Mouse (Mus musculus) midbrain, postnatal 0 days (tissue): Measurements from ENCODE around the gene 4930590J08Rik. TPM values are rescaled to one million over a fixed set of nuclear protein-coding genes. Genes with fewer than 3 reads are reported as not detected.
"Not testable (repeated sequence)": the region's sequence is repeated elsewhere in the genome, so short reads cannot be mapped to it uniquely, and the experiment has no call there.

ENCODE experiments used
- ATAC-seq: fragments of 200-750 bp; cut with Nextera tagmentation; 2 replicates; pipeline ENCODE4 v1.8.0; 2017; ENCODE audit warnings: moderate number of reproducible peaks, mild to moderate bottlenecking, moderate TSS enrichment, moderate library complexity; ENCODE audit not compliant: low FRiP score
- DNase-seq: peaks from one replicate; pipeline ENCODE4 v3.0.0-alpha.2; 2015; ENCODE audit warnings: low spot score
- H3K27ac ChIP-seq: fragments of 300-500 bp; sonication (generic); 2 replicates; pipeline ENCODE4 v1.5.1; 2014; ENCODE audit warnings: low read depth, mild to moderate bottlenecking, low read length, mixed read lengths
- H3K27me3 ChIP-seq: fragments of 300-500 bp; sonication (generic); 2 replicates; pipeline ENCODE4 v1.6.1; 2014; ENCODE audit warnings: low read length, control low read depth, mixed read lengths; ENCODE audit not compliant: insufficient read depth
- H3K36me3 ChIP-seq: fragments of 300-500 bp; sonication (generic); 2 replicates; pipeline ENCODE4 v1.6.1; 2014; ENCODE audit warnings: low read length, control low read depth, mixed read lengths; ENCODE audit not compliant: insufficient read depth
- H3K4me1 ChIP-seq: fragments of 300-500 bp; sonication (generic); 2 replicates; pipeline ENCODE4 v1.6.1; 2014; ENCODE audit warnings: mild to moderate bottlenecking, control low read depth, antibody characterized with exemption, low read length, mixed read lengths; ENCODE audit not compliant: insufficient read depth
- H3K4me2 ChIP-seq: fragments of 300-500 bp; sonication (generic); 2 replicates; pipeline ENCODE4 v1.6.1; 2014; ENCODE audit warnings: low read depth, mild to moderate bottlenecking, low read length, mixed read lengths; ENCODE audit not compliant: poor library complexity, severe bottlenecking
- H3K4me3 ChIP-seq: fragments of 300-500 bp; sonication (generic); 2 replicates; pipeline ENCODE4 v1.5.1; 2014; ENCODE audit warnings: low read depth, mild to moderate bottlenecking, low read length, moderate library complexity
- H3K9ac ChIP-seq: fragments of 300-500 bp; sonication (generic); replicated peaks from 2 replicates; pipeline ENCODE4 v1.6.1; 2014; ENCODE audit warnings: mild to moderate bottlenecking, low read length, moderate library complexity, mixed read lengths; ENCODE audit not compliant: poor library complexity, severe bottlenecking
- H3K9me3 ChIP-seq: fragments of 300-500 bp; sonication (generic); 2 replicates; pipeline ENCODE4 v1.6.1; 2016; ENCODE audit warnings: low read length, control low read depth
- CTCF ChIP-seq: IDR thresholded peaks from 2 replicates; pipeline ENCODE4 v1.5.1; 2016; ENCODE audit warnings: antibody characterized with exemption, mild to moderate bottlenecking
- WGBS: fragments of 180-500 bp; shearing (Covaris S2); extraction: QIAGEN DNeasy Blood & Tissue Kit; methylation state at CpG from one replicate; pipeline ENCODE4 v1.1.7; 2014; 5-methylcytosine and 5-hydroxymethylcytosine counted together
- polyA plus RNA-seq: library from polyadenylated mRNA; unstranded; fragments of >200 nt; fragmentation: Nextera tagmentation; extraction: Ambion mirVana; gene quantifications from 2 replicates; pipeline ENCODE4 v1.2.1, GENCODE M21; 2015
- total RNA-seq: library from RNA; depleted of rRNA; stranded (reverse); fragments of >200 nt; gene quantifications from 2 replicates; pipeline ENCODE4 v1.2.3, GENCODE M21; 2014

The 4930590J08Rik gene
- total and polyA plus RNA-seq, 2 experiments from 2014 or later = 0.78 to 2.1 TPM

GRCm38 (mm10) chr6:91938491-91938890 is 35.9 kb downstream of the 4930590J08Rik start:
- H3K4me3 ChIP-seq = no peak overlapping the region
- H3K27ac ChIP-seq = no peak overlapping the region
- 21% methylated on average over 4 of the region's 4 CpGs for WGBS
- no peak overlapping the region for H3K4me2 ChIP-seq
- H3K9ac ChIP-seq = no peak overlapping the region
- no peak for DNase-seq
- no peak for ATAC-seq
- H3K9me3 ChIP-seq = no peaks in the 10 kb centered on the region
- no peaks in the 10 kb centered on the region for H3K27me3 ChIP-seq
- no peaks in the 10 kb centered on the region for H3K4me1 ChIP-seq
- no peaks in the 10 kb centered on the region for H3K36me3 ChIP-seq
- TF ChIP-seq CTCF = no peak

- no peak for TF ChIP-seq CTCF
- DNase-seq (peak; percentile 32), ATAC-seq (no peak)
- no peaks in the 10 kb centered on the region for H3K36me3 ChIP-seq
- H3K9me3 ChIP-seq = no peaks in the 10 kb centered on the region
- H3K27ac ChIP-seq = no peak overlapping the region
- 71% methylated on average over 2 of the region's 2 CpGs for WGBS
- no peak overlapping the region for H3K9ac ChIP-seq
- no peak overlapping the region for H3K4me3 ChIP-seq
- no peaks in the 10 kb centered on the region for H3K4me1 ChIP-seq
- no peaks in the 10 kb centered on the region for H3K27me3 ChIP-seq
- no peak overlapping the region for H3K4me2 ChIP-seq
Observed at GRCm38 (mm10) chr6:91948426-91948825, 45.8 kb downstream of the 4930590J08Rik start.

- not testable (repeated sequence) for H3K4me2 ChIP-seq, H3K36me3 ChIP-seq, H3K9me3 ChIP-seq, H3K27ac ChIP-seq, H3K4me1 ChIP-seq, DNase-seq, H3K4me3 ChIP-seq, H3K9ac ChIP-seq, ATAC-seq, H3K27me3 ChIP-seq
- 15% methylated on average over 2 of the region's 8 CpGs for WGBS
Observed at GRCm38 (mm10) chr6:91958015-91958414, 55.4 kb downstream of the 4930590J08Rik start.

DNA sequence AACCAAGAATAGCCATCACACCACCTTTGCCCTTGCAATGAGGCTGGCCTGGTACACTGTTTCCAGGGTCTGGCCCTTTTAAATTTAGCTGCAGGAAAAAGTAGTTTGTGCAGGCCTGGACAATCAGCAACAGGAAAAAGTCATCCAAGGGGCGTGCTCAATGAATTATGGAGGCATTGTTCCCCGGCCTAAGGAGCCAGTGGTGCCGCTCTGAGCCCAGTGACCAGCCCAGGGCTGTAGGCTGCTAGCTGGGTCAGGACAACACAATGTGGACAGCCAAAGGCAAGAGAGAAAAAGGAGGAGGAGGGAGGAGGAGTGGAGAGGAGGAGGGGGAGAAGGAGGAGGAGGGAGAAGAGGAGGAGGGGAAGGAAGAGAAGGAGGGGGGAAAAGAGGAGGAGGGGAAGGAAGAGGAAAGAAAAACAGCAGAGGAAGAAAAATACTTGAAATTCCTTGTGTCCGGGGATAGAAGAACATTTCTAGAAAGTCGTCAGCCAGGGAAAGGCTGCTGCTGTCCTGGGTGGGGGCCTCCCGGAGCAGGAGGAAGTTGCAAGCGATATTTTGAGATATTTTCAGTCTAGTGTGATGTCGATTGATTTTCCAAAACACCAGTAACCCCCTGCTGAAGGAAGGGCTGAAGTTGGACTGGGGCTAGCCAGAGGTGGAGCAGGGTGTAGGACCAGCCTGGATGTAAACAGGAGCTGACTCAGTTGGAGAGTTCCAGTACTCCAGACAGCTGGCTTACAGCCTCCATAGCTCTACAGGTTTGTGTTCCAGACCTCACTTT is 57.6 kb downstream of the 4930590J08Rik start:
- Histone ChIP-seq H3K27ac (no peak overlapping the region), H3K36me3 (no peaks in the 10 kb centered on the region), H3K4me1 (no peaks in the 10 kb centered on the region), H3K9ac (no peak overlapping the region), H3K4me2 (no peak overlapping the region), H3K4me3 (no peak overlapping the region), H3K9me3 (no peaks in the 10 kb centered on the region), H3K27me3 (no peaks in the 10 kb centered on the region)
- no peak for DNase-seq
- ATAC-seq = no peak
- TF ChIP-seq CTCF = no peak
- 65% methylated on average over 8 of the region's 8 CpGs for WGBS

GRCm38 (mm10) chr6:91963429-91963828 is 60.8 kb downstream of the 4930590J08Rik start:
- H3K4me3 ChIP-seq = no peak overlapping the region
- no peak overlapping the region for H3K9ac ChIP-seq
- peak; percentile 22 for DNase-seq
- no peaks in the 10 kb centered on the region for H3K9me3 ChIP-seq
- H3K4me1 ChIP-seq = no peaks in the 10 kb centered on the region
- no peak for TF ChIP-seq CTCF
- no peaks in the 10 kb centered on the region for H3K36me3 ChIP-seq
- H3K4me2 ChIP-seq = no peak overlapping the region
- WGBS = 34% methylated on average over 4 of the region's 4 CpGs
- no peak overlapping the region for H3K27ac ChIP-seq
- ATAC-seq = no peak
- no peaks in the 10 kb centered on the region for H3K27me3 ChIP-seq

- H3K9me3 ChIP-seq = no peaks in the 10 kb centered on the region
- H3K36me3 ChIP-seq = no peaks in the 10 kb centered on the region
- DNase-seq (no peak), ATAC-seq (no peak)
- H3K9ac ChIP-seq = no peak overlapping the region
- TF ChIP-seq CTCF = no peak
- H3K4me2 ChIP-seq = no peak overlapping the region
- 86% methylated on average over 8 of the region's 8 CpGs for WGBS
- no peaks in the 10 kb centered on the region for H3K27me3 ChIP-seq
- H3K27ac ChIP-seq = no peak overlapping the region
- no peak overlapping the region for H3K4me3 ChIP-seq
- no peaks in the 10 kb centered on the region for H3K4me1 ChIP-seq
Observed at GRCm38 (mm10) chr6:91965060-91965459, 62.5 kb downstream of the 4930590J08Rik start.
